Mouse (Mus musculus) heart, postnatal 0 days (tissue): ENCODE data around the gene Prr22. TPM values are rescaled to one million over a fixed set of nuclear protein-coding genes. Genes with fewer than 3 reads are reported as not detected.

Experiments used
- ATAC-seq: fragments of 200-750 bp; cut with Nextera tagmentation; 2 replicates; pipeline ENCODE4 v1.8.0; 2017; ENCODE audit warnings: low read depth, moderate number of reproducible peaks, moderate library complexity; ENCODE audit not compliant: insufficient read depth
- DNase-seq: peaks from one replicate; pipeline ENCODE4 v3.0.0-alpha.2; 2016; ENCODE audit warnings: low spot score
- H3K27ac ChIP-seq: fragments of 300-500 bp; sonication (generic); 2 replicates; pipeline ENCODE4 v1.5.1; 2014; ENCODE audit warnings: low read depth, mild to moderate bottlenecking
- H3K27me3 ChIP-seq: fragments of 300-500 bp; sonication (generic); 2 replicates; pipeline ENCODE4 v1.6.1; 2014; ENCODE audit warnings: low read length, mixed read lengths; ENCODE audit not compliant: control insufficient read depth, insufficient read depth
- H3K36me3 ChIP-seq: fragments of 300-500 bp; sonication (generic); replicated peaks from 2 replicates; pipeline ENCODE4 v1.6.1; 2014; ENCODE audit warnings: low read length, mixed read lengths; ENCODE audit not compliant: control insufficient read depth, insufficient read depth
- H3K4me1 ChIP-seq: fragments of 300-500 bp; sonication (generic); 2 replicates; pipeline ENCODE4 v1.6.1; 2014; ENCODE audit warnings: antibody characterized with exemption; ENCODE audit not compliant: control insufficient read depth, insufficient read depth
- H3K4me2 ChIP-seq: fragments of 300-500 bp; sonication (generic); 2 replicates; pipeline ENCODE4 v1.6.1; 2014; ENCODE audit warnings: low read depth, mild to moderate bottlenecking, low read length, moderate library complexity
- H3K4me3 ChIP-seq: fragments of 300-500 bp; sonication (generic); 2 replicates; pipeline ENCODE4 v1.5.1; 2014; ENCODE audit warnings: low read depth, low read length
- H3K9ac ChIP-seq: fragments of 300-500 bp; sonication (generic); replicated peaks from 2 replicates; pipeline ENCODE4 v1.6.1; 2014; ENCODE audit warnings: low read depth, low read length, mixed read lengths
- H3K9me3 ChIP-seq: fragments of 300-500 bp; sonication (generic); replicated peaks from 2 replicates; pipeline ENCODE4 v1.6.1; 2016; ENCODE audit warnings: low read length; ENCODE audit not compliant: control insufficient read depth
- CTCF ChIP-seq: IDR thresholded peaks from 2 replicates; pipeline ENCODE4 v1.5.1; 2016; ENCODE audit warnings: antibody characterized with exemption, control low read depth, low read depth
- EP300 ChIP-seq: IDR thresholded peaks from 2 replicates; pipeline ENCODE4 v1.6.1; 2016; ENCODE audit warnings: antibody characterized with exemption, low read depth
- WGBS: fragments of 180-500 bp; shearing (Covaris S2); extraction: QIAGEN DNeasy Blood & Tissue Kit; methylation state at CpG from one replicate; pipeline ENCODE4 v1.1.7; 2014; 5-methylcytosine and 5-hydroxymethylcytosine counted together
- polyA plus RNA-seq: library from polyadenylated mRNA; unstranded; fragments of >200 nt; fragmentation: Nextera tagmentation; extraction: Ambion mirVana; gene quantifications from 2 replicates; pipeline ENCODE4 v1.2.1, GENCODE M21; 2015
- total RNA-seq: library from RNA; depleted of rRNA; stranded (reverse); fragments of >200 nt; gene quantifications from 2 replicates; pipeline ENCODE4 v1.2.3, GENCODE M21; 2014; ENCODE audit warnings: low replicate concordance

The Prr22 gene
- total and polyA plus RNA-seq, 2 experiments from 2014 or later = 0.49 TPM; not detected in 1

DNA sequence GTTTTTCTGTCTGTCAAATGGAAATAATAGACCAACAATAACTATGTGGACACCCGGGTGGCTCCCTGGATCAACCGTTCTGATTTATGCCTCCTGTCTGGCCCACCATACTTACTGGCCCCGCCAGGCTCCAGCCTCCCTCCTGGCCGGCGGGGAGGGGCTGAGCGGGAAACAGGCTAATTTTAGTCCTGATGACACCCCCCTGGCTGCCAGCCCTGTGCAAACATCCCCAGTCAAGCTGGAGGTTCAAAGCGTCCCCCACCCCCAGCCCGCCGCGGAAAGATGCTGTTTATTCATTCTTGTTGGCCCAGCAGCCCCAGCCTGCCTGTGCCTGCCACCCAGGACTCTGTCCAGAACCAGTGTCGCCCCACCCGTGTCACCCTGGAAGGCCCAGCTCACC is 41.9 kb upstream of the Prr22 start:
- Histone ChIP-seq H3K9me3 (no peaks in the 10 kb centered on the region), H3K27me3 (no peaks in the 10 kb centered on the region), H3K4me3 (no peak overlapping the region), H3K9ac (no peak overlapping the region), H3K27ac (peak overlapping the region; percentile 49), H3K4me1 (peaks cover 18% of the 10 kb centered on the region), H3K36me3 (peaks cover 9% of the 10 kb centered on the region), H3K4me2 (peak overlapping the region; percentile 22; the same call in 1 of the 2 replicates)
- WGBS = 8% methylated on average over 12 of the region's 12 CpGs
- TF ChIP-seq CTCF = no peak
- no peak for TF ChIP-seq EP300
- ATAC-seq = peak; percentile 66
- DNase-seq = peak; percentile 39

DNA sequence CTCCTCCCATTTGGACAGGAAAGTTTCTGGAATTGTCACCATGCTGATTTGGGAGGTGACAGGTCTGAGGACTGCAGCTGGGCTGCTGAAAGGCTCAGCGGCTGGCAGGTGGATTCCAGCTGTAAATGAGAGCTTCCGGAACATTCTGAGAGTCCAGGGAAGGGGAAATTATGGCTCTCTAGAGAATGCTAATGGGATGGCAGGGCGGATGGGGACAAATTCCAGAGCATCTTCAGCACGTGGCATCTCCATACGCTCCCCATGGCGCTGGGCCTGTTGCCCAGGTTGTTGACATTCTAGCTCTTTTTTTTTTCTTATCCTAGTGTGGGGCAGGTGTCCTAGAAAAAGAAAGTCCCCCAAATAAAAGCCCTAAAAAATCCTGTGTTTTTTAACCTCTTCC is 40.9 kb upstream of the Prr22 start:
- H3K4me1 ChIP-seq = peaks cover 18% of the 10 kb centered on the region
- ATAC-seq (peak; percentile 22), DNase-seq (peak; percentile 55)

DNA sequence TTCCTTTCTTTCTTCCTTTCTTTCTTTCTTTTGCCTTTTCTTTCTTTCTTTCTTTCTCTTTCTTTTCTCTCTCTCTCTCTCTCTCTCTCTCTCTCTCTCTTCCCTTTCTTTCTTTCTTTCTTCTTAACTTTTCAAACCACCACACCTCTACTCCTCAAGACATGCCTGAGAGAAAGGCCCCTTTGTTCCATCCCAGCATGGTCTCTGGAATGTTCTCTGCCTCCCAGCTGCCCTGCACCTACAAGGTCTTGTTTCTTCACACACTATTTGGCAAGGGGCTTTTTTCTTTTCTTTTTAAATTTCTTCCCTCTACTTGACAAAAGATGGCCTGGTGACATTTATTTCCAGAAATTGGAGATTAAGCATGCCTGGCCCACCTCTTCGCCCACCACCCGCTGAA is 40.4 kb upstream of the Prr22 start:
- peaks cover 18% of the 10 kb centered on the region for H3K4me1 ChIP-seq
- H3K9ac ChIP-seq = no peak overlapping the region
- no peaks in the 10 kb centered on the region for H3K27me3 ChIP-seq
- DNase-seq (no peak), ATAC-seq (no peak)
- H3K4me2 ChIP-seq = no peak overlapping the region
- no peaks in the 10 kb centered on the region for H3K36me3 ChIP-seq
- H3K27ac ChIP-seq = no peak overlapping the region
- no peak for TF ChIP-seq CTCF
- no peak for TF ChIP-seq EP300
- 50% methylated on average over 2 of the region's 2 CpGs for WGBS
- H3K9me3 ChIP-seq = no peaks in the 10 kb centered on the region
- no peak overlapping the region for H3K4me3 ChIP-seq

More for the DNA sequence above, 40.9 kb upstream of the Prr22 start:
- 0 out of 2 replicates have a peak overlapping the region, but pooled peaks have one; percentile 49 for H3K27ac ChIP-seq
- no peak overlapping the region for H3K4me2 ChIP-seq
- 17% methylated on average over 6 of the region's 6 CpGs for WGBS
- H3K4me3 ChIP-seq = no peak overlapping the region
- 0 out of 2 replicates have a peak, but pooled peaks have one; percentile 47 for TF ChIP-seq EP300
- no peak for TF ChIP-seq CTCF
- H3K27me3 ChIP-seq = no peaks in the 10 kb centered on the region
- H3K36me3 ChIP-seq = 0 out of 2 replicates have a peak, but pooled peaks cover under 1% of the 10 kb centered on the region
- no peaks in the 10 kb centered on the region for H3K9me3 ChIP-seq
- no peak overlapping the region for H3K9ac ChIP-seq

DNA sequence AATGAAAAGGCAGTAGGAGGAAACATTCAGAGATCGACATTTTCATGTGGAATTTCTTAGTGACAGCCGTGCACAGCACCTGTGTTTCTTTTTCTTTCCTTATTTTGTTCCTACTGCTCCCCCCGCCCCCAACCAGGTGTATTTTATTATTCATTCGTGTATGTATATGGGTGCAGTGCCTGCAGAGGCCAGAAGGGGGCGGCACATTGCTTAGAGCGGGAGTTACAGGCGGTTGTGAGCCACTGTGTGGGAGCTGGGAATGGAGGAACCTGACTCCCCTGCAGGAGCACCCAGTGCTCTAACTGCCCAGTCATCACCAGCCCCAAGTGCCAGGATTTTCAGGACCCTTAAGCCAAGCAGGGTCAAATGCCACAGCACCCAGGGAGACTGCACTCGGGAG is 33.5 kb upstream of the Prr22 start:
- Histone ChIP-seq H3K4me2 (no peak overlapping the region), H3K4me3 (no peak overlapping the region), H3K9me3 (no peaks in the 10 kb centered on the region), H3K4me1 (peaks cover 17% of the 10 kb centered on the region), H3K36me3 (no peaks in the 10 kb centered on the region), H3K27ac (no peak overlapping the region), H3K27me3 (no peaks in the 10 kb centered on the region), H3K9ac (no peak overlapping the region)
- ATAC-seq = no peak
- WGBS = 47% methylated on average over 8 of the region's 8 CpGs
- no peak for DNase-seq
- no peak for TF ChIP-seq EP300
- no peak for TF ChIP-seq CTCF

DNA sequence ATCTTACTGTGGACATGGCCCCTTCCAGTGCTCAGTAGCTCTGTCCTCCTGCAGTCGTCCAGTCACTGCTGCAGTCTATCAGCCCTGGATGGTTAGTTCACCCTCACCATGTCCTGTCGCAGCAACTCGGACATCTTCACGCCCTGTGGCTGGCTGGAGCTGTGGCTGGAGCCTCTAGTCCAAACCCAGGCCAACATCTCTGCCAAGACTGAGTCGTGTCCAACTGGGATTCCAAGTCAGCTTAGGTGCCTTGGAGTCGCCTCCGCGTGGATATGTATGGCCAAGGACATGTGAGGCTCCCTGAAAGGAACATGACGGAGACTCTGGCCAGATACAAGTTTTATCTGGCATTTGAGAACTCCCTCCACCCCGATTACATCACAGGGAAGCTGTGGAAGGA is 31.8 kb upstream of the Prr22 start:
- 77% methylated on average over 10 of the region's 10 CpGs for WGBS
- Histone ChIP-seq H3K4me1 (peaks cover 17% of the 10 kb centered on the region), H3K9me3 (no peaks in the 10 kb centered on the region), H3K27ac (no peak overlapping the region), H3K9ac (no peak overlapping the region), H3K36me3 (no peaks in the 10 kb centered on the region), H3K4me3 (no peak overlapping the region), H3K27me3 (no peaks in the 10 kb centered on the region), H3K4me2 (no peak overlapping the region)
- ATAC-seq (no peak), DNase-seq (no peak)
- no peak for TF ChIP-seq EP300
- no peak for TF ChIP-seq CTCF

DNA sequence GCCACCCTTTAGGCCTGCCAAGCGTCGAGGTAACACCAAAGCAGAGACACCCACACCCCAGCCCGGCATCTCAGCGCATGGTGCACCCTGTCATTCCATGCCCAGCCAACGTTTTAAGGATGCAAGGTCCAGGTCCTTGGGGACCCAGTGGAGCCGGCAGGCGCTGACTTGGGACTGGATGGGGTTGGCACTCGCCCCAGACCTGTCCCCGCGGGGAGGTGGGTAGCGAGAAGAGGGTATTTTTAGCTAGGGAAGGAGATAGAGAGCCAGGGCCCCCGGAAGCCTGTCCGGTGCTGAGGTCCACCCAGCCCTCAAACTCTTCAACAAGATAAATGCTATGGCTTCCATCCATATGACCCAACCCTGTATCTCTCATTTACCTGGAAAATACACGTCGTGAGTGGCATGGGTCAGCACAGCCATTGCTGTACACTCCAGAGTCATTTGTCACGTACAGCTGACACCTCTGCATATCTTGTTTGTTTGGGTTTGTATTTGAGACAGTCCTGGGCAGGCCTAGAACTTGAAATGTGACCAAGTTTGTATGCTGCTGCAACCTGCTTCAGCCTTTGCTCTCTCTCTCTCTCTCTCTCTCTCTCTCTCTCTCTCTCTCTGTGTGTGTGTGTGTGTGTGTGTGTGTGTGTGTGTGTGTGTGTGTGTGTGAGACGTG is 29.8 kb upstream of the Prr22 start:
- WGBS = 25% methylated on average over 17 of the region's 17 CpGs
- no peak overlapping the region for H3K9ac ChIP-seq
- no peaks in the 10 kb centered on the region for H3K9me3 ChIP-seq
- TF ChIP-seq EP300 (no peak), CTCF (no peak)
- ATAC-seq (peak; percentile 95), DNase-seq (peak; percentile 86)
- H3K27ac ChIP-seq = peak overlapping the region; percentile 77
- peaks cover 17% of the 10 kb centered on the region for H3K4me1 ChIP-seq
- no peak overlapping the region for H3K4me2 ChIP-seq
- no peak overlapping the region for H3K4me3 ChIP-seq
- H3K27me3 ChIP-seq = no peaks in the 10 kb centered on the region
- no peaks in the 10 kb centered on the region for H3K36me3 ChIP-seq
